Mouse (Mus musculus) G1E-ER4 (cell line): ENCODE results near the gene Gm5737. TPM values are rescaled to one million over a fixed set of nuclear protein-coding genes. Genes with fewer than 3 reads are reported as not detected.
A peak's percentile ranks its signal among the peaks of the same experiment; 100 is the strongest.

Experiments
- GATA1 ChIP-seq: IDR thresholded peaks from one replicate; pipeline ENCODE4 v1.8.0; 2012; ENCODE audit warnings: low read length, inconsistent platforms
- polyA plus RNA-seq: library from polyadenylated mRNA; stranded (reverse); fragments of >175 nt; gene quantifications from 2 replicates; pipeline ENCODE4 v1.2.3, GENCODE M21; 2012

The Gm5737 gene
- polyA plus RNA-seq, 1 experiment = not detected

DNA sequence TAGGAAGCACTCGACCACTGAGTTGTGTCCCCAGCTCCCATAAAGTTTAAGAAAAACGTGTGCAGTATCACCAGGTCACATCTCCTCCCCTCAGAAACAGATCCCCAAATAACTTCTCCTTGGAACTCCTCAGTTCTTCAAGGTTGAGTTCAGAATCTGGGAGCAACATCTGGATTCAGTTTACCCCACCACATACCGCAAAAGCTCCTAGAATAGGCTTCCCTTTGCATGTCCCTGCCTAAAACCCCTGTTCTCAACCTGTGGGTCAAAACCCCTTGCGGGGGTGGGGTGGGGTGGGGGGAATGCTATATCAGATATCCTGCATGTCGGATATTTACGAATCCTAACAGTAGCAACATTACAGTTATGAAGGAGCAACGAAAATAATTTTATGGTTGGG lies 50.5 kb downstream of the Gm5737 start:
- no peak for TF ChIP-seq GATA1

DNA sequence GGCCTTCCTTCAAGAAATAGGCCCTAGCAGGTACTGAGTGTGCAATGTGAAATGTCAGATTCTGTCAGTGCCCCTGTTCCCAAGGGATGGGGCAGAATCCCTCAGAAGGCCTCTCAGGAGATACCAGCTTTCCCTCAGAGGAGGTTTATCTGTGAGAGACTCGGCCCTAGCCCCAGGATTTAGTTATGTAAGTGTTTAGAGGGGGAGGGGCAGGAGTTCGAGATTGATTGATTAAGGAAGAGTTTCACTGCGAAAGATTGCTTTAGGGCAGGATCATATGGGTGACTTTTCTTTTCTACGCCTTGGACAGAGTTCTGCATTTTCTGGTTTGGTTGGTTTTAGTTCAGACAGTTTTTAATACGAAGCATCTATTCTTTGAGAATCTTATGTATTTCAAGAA lies 51.3 kb downstream of the Gm5737 start:
- no peak for TF ChIP-seq GATA1

DNA sequence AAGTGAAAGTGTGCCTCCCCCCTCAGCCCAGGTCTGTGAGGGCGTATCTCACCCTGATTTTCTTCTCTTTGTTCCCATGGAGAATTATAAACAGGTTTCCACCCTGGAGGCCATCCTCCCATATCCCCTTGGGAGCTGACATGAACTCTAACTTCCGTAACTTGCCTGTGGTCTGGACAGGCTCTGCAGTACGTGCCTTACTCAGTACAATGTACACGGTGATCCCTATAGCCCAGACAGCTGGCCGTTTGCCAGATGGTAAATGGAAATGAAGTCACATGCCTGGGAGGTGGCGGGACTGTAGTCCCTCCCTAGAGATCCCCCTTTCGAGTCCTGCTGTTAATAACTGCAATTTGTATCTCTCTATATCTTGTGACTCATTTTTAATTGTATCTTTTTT lies 52.9 kb downstream of the Gm5737 start:
- no peak for TF ChIP-seq GATA1

DNA sequence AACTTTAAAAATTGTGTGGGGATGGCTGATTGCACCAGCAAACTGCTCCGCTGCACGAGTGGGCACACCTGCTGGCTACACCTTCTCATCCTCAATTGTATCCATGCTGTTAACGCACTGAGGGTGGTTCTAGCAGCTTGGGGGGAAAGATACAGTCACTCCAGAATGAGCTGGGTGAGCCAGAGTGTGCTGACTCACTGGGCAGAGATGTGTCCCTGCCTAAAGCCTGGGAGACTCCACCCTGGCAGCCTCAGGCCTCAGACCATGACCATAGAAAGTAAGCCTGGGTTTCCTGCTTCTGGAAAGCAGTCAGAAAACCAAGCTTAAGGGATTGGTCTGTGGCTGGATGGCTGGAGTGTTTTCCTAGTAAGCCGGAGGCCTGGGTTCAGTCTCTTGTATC lies 53.7 kb downstream of the Gm5737 start:
- TF ChIP-seq GATA1 = no peak

DNA sequence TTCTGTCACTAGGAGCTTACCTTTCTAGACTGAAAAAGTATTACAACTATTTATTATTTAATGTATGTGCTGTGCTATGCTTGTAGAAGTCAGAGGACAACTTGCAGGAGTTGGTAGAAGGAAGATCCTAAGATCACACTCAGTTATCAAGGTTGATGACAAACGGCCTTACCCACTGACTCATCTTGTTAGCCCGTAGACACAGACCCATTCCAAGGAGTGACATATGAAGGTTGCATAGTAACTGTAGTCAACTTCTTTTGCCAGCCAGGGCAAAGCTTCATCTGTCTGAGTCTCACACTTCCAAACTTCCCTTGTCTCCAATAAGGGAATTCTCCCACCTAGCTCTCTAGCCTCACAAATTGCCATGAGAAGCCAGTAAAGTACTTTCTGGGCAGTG lies 54.5 kb downstream of the Gm5737 start:
- no peak for TF ChIP-seq GATA1

DNA sequence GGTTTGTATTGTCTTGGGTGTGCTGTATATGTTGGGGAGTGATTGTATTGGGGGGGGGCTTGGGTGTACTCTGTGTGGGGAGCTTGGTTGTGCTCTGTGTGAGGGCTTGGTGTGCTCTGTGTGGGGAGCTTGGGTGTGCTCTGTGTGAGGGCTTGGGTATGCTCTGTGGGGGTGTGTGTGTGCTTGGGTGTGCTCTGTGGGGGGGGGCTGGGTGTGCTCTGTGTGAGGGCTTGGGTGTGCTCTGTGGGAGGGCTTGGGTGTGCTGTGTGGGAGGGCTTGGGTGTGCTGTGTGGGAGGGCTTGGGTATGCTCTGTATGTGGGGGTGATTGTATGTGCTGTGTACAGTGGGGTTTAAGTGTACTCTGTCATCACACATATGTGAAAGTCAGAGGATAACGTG lies 55.6 kb downstream of the Gm5737 start:
- TF ChIP-seq GATA1 = no peak

DNA sequence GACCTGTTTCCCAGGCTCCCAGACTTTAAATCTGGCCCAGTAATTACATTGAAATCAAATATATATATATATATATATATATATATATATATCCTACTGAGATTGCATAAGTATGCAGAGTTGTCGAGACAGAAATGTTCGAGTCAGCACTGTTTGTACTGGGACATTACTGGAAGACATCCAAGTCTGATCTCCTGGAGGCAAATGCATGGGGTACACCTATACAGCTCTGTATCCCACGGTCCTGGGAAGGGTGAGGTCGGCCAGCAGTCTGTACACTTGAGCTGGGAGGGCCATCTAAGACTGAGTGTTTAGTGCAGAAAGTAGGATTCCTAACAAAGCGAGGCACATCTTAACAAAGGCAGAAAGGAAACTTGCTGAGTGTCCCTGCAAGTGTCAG lies 57.7 kb downstream of the Gm5737 start:
- TF ChIP-seq GATA1 = no peak

DNA sequence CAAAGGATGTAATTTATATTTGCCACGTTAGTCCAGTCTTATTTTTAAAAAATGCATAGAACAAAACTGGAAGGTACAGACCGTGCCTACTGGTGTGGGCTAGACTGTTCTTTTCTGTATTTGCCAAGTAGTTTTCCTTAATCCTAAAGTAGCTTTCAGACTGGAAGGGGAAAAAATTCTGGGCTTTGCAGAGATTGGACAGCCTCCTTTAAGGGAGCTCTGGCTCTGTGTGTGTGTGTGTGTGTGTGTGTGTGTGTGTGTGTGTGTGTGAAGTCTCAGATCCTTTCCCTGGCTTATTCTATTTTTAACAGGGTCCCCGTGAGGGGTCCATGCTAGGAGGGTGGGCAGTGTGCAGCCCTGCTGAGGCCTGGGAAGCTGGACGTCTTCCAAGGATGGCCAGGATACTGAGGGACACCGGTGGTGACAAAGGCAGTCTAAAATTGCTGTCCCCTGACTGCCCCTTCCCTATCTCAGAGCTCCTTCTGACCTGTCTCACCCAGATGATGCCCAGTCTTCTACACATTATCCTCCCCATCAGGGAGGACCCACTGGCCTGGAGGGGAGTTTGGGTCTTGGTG lies 58.4 kb downstream of the Gm5737 start:
- TF ChIP-seq GATA1 = no peak

DNA sequence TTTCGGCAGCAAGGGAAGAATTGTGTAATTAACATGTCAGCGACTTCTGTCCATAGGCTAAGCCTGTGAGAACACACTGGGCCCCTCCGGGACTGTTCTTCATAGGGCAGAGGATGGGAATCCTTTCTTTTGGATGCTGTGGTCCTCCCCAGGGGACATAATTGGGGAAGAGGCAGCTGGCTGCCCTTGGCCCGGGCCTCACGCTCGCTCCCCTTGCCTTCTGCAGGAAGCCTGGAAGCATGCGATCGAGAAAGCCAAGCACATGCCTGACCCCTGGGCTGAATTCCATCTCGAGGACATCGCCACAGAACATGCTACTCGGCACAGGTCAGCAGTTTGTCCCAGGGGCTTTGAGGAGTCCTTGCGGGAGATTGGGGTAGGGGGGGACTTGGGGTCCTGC lies 60.9 kb downstream of the Gm5737 start:
- no peak for TF ChIP-seq GATA1

DNA sequence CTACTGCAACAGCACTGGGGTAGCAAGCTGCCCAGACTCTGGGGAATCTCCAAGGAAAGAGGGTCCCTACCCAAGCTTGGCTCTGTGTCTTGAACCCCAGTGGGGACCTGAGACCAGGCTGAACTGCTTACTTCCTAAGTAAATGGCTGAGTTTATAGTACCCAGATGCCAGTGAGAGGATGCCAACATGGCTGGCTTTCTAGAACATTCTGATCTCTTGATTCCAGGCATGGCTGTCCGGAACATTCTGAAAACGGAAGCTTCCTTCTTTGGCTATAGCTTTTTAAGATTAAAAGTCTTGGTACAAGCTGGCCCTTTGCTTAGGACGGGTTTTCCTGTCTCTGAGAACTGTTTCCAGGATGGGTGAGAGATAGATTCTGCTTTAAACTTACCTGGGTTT lies 61.9 kb downstream of the Gm5737 start:
- TF ChIP-seq GATA1 = no peak

DNA sequence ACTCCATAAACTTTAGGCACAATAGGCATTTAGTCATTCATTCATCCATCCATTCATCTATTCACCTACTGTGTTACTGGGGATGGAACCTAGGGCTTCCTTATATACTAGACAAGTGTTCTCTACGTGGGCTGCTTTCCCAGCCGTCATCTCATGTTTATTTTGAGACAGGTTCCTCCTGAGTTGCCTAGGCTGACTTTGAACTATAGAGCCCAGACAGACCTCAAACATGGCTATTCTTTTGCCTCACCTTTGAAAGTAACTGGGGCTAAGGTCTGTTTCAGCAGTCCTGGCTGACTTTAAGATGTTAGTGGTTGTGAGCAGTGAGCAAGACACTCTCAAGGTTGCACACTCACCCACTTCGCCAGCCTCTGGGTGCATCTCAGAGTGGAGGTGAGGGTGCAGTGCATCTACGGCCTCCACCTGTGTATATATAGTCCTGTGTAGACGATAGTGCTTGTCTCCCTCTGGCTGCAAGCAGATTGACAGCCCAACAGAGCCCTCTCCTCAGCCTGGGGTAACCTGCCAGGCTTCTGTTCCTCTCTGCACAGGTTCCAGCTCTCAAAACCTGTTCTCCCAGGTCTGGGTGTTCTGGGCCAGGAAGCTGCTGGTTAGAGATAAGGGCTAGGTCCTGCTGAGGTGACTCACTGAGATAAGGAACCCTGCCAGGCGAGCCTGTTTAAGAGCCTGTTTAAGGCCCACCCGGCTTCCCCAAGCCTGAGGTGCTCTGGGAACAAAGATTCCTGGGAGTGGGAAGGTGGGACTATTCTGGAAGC lies 62.8 kb downstream of the Gm5737 start:
- peak; percentile 68 for TF ChIP-seq GATA1

DNA sequence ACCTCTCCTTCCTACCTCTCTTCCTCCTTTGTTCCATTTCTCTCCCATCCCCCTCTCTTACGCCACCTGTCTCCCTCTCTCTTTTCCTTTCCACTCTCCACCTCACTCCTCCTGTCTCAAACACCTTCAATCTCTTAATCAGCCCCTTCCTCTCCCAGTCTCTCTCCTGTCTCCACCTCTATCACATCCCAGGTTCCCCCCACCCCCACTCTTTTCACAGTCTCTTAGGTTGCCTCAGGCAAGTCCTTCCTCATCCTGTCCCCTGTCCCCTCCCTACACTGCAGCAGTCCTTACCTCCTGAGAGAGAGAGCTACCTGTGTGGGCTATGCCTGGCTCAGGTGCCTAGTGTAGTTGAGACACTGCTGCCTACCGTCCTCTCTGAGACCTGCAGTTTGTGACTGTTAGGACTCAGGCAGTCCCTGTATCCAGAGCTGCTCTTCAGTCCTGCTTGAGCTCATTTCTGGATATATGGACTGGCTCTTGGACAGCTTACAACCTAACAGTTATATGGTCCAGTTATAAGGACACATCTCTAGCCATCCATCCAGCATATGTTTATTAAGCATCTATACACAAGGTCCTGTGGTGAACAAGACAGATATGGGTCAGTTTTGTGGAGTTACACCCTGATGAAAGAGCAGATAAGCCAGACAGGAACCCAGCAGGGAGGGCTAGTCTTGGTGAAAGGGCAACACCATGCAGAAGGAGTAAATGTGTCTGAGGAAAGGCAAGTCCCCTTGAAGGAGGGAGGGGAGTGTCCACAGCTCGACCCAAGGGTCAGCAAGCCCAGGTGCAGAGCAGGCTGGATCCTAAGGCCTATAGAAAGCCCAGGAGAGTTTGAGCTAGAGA lies 63.6 kb downstream of the Gm5737 start:
- no peak for TF ChIP-seq GATA1

DNA sequence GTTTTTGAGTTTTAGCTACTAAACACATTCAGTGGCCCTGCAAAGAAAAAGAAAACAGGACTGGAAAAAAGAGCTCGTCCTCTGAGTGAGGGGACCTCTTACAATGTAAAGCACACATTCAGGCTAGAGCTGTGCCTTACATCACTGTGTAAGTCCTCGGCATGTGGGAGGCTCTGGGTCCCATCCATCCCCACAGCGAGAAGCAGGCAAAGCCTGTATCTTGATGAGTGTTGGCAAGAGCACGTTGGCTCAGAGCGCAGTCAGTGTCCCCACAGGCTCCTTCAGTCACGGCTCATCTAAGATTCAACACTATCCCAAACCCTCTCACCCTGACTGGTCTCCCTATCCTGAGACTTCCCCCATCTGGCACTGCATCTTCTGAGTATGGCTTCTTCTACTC lies 66.1 kb downstream of the Gm5737 start:
- TF ChIP-seq GATA1 = no peak

DNA sequence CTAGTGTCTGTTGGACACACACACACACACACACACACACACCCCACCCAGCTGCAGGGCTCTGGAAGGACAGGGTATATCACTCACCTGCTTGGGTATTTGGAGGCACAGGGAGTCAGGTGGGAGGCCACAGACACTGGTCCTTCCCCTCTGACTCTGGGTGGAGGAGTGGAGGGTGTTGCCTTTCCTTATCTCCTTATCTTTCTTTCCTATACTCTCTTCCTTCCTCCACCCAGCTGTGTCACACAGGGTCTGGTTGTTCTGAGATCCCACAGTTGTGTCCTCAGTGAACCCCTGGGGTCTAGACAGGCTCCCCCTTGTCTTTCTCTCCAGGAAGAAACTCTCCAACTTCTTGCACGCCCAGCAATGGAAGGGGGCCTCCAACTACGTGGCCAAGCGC lies 67.8 kb downstream of the Gm5737 start:
- no peak for TF ChIP-seq GATA1

DNA sequence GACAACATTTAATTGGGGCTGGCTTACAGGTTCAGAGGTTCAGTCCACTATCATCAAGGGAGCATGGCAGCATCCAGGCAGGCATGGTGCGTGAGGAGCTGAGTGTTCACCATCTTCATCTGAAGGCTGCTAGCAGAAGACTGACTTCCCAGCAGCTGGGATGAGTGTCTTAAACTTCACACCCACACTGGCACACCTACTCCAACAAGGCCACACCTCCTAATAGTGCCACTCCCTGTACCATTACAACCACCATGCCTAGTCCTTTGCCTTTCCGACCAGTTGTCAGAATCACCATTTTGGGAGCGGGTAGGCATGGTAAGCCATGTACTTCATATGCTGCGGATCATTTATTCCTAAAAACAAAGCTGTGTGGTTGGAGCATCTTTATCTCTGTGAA lies 68.6 kb downstream of the Gm5737 start:
- TF ChIP-seq GATA1 = no peak

Other genes starting within 250 kb of the Gm5737 start
- gene Uqcrc2, start 177.2 kb upstream of the Gm5737 start, polyA plus RNA-seq = 10.0 and 10.9 TPM in 2 replicates
- not detected in 2 replicates for gene Pdzd9, start 142.0 kb upstream of the Gm5737 start, polyA plus RNA-seq
- 34.5 and 46.2 TPM in 2 replicates for gene Mosmo, start 134.7 kb upstream of the Gm5737 start, polyA plus RNA-seq
- not detected in 2 replicates for gene Vwa3a, start 73.0 kb upstream of the Gm5737 start, polyA plus RNA-seq
- gene Eef2k, start 30.5 kb downstream of the Gm5737 start, polyA plus RNA-seq = 96.0 and 102 TPM in 2 replicates
- 34.0 and 36.9 TPM in 2 replicates for gene Polr3e, start 105.4 kb downstream of the Gm5737 start, polyA plus RNA-seq
- 12.0 and 16.6 TPM in 2 replicates for gene Cdr2, start 169.9 kb downstream of the Gm5737 start, polyA plus RNA-seq
- not detected in 2 replicates for gene Mfsd13b, start 170.1 kb downstream of the Gm5737 start, polyA plus RNA-seq
- 33.7 and 44.1 TPM in 2 replicates for gene Mettl9, start 222.1 kb downstream of the Gm5737 start, polyA plus RNA-seq